Mouse (Mus musculus) thymus, postnatal 0 days (tissue): ENCODE measurements around the gene Mef2d. TPM values are rescaled to one million over a fixed set of nuclear protein-coding genes. Genes with fewer than 3 reads are reported as not detected.

Source experiments
- DNase-seq: peaks from one replicate; pipeline ENCODE4 v3.0.0-alpha.2; 2015; ENCODE audit warnings: low spot score
- polyA plus RNA-seq: library from polyadenylated mRNA; unstranded; fragments of >200 nt; fragmentation: Nextera tagmentation; extraction: Ambion mirVana; gene quantifications from 2 replicates; pipeline ENCODE4 v1.2.1, GENCODE M21; 2015

Mef2d gene
- polyA plus RNA-seq, 1 experiment from 2014 or later = 32.2 TPM

- no peak for DNase-seq
Observed at GRCm38 (mm10) chr3:88148776-88149509, 6.8 kb downstream of the Mef2d start.

- DNase-seq = no peak
Observed at GRCm38 (mm10) chr3:88149510-88149974, 7.4 kb downstream of the Mef2d start.

DNA sequence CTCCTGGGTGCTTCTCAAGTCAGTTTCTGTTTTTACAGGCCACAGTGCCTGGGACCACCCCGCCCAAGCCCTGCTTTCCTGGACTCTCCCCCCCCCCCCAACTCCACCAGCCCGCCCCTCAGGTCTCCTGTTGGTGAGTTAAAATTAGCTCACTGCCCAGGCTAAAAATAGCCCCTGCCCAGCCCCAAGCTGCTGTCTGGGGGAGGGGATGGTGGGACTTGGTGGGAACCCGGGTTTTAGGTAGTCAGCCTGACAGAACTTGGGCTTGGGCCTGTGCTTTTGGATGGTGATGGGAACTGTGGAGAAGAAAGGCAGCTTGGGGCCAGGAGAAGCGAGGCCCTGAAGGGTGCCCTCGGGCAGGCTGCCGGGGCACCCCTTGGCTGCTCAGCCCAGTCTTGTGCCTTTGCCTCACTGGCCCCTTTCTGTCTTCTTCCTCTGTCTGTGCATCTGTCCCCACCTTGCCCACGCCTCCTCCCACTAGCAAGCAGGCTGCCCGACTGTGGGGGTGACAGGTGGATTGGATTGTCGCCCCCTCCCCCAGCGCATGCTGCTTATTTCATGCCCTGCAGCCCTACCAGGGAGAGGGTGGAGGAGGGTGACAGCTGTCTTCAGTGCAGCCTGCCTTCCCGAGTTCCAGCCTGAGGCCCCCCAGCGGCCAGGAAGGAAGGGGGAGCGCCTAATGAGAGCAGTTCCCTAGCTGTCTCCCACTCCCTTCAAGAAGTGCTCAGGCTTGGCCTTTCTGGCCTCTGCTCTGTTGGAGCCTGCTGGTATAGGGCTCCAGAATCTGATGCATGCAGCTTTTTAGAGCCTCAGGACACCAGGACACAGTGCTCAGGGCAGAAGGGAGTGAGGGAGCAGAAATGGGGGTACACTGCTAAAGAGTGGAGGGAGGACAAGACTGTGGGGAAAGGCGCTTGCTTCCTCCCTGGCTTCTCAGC lies 8.2 kb downstream of the Mef2d start:
- peak; percentile 49 for DNase-seq

DNA sequence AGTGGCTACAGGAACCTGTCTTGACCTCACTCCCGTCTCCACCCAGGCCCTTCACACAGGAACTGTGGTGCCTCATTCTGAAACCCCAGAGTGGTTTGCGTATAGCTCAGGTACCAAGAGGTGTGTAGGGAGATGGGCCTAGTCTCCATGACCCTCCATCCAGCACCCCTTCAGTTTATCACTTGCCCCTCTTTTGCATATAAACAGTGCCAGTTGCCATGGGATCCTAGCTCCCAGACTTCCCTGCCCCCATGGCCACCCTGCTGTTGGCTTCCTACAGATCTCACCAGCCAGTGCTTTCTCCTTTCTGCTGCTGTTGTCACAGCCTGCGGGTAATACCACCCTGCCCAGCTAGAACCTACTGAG lies 8.8 kb downstream of the Mef2d start:
- no peak for DNase-seq

GRCm38 (mm10) chr3:88152056-88152455 lies 9.9 kb downstream of the Mef2d start:
- no peak for DNase-seq

DNA sequence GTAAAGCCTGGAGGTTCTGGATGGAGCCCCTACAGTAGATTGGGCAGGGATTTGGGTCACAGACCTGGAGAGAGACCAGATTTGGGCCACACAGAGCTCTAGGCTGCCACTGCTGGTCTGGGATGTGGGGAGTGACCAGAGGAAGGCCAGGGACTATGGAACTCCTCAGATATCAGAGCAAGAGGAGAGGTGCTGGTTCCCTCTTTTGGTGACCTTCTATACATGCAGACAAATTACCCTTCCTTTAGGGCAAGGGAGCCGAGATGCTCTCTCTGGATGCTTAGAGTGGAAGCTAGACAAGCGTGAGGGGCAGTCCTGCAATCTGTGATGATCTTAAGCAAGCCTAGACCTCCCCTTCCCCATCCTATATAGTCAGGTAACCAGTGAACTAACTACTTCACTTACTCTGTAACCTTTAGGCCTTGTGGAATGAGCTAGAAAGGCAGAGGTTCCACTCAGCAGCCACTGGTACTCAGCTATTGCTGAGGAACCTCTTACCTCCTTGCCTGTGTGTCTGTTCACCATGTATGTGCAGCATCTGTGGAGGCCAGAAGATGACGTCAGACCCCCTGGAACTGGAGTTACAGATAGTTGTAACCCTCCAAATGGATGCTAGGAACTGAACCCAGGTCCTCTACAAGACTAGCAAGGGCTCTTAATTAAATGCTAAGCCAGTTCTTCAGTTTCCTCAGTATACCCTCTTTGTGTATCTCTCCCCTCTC lies 11.3 kb downstream of the Mef2d start:
- DNase-seq = no peak

GRCm38 (mm10) chr3:88154236-88154635 lies 12.1 kb downstream of the Mef2d start:
- DNase-seq = no peak

- DNase-seq = no peak
Observed at GRCm38 (mm10) chr3:88156817-88157216, 14.6 kb downstream of the Mef2d start.

DNA sequence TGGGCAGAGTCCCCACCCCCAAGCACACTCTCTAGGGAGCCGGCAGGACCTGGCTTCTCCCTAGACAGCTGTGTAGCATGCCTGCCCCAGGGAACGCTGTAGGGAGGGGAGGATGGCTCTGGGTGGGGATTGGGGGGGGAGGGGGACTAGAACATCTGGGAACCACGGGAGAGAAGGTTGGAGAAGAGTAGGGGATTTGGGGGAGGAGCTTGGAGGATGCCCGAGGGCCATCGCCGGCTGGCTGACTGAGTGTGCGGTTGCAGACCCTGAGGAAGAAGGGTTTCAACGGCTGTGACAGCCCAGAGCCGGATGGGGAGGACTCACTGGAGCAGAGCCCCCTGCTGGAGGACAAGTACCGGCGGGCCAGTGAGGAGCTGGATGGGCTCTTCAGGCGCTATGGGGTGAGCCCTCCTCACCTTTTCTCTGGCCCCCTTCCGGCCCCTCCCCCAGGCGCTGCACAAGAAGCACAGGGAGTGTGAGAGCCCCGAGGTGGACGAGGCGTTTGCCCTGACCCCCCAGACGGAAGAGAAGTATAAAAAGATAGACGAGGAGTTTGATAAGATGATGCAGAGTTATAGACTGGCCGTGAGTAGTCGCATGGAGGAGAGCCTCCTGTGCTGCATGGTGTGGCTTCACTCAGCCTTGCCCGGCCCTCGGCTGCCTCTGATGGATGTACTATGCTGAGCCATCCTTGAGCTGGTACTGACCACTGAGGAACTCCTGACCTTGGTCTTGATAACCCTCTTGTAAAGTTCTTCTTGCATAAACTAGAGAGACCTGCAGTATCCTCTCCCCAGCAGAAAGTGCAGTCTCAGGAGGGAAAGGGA lies 15.8 kb downstream of the Mef2d start:
- DNase-seq = peak; percentile 75

DNA sequence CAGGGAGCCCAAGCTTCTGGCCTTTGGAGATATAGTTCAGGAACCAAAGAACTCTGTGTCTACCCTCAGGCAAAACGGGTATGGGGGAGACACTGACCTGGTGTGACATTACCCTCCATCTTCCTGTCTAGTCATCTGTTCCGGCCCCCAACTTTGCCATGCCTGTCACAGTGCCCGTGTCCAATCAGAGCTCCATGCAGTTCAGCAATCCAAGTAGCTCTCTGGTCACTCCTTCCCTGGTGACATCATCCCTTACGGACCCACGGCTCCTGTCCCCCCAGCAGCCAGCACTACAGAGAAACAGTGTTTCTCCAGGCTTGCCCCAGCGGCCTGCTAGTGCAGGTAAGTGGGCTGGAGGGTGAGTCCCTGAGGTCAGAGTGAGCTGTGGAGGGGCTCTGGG lies 16.8 kb downstream of the Mef2d start:
- no peak for DNase-seq

DNA sequence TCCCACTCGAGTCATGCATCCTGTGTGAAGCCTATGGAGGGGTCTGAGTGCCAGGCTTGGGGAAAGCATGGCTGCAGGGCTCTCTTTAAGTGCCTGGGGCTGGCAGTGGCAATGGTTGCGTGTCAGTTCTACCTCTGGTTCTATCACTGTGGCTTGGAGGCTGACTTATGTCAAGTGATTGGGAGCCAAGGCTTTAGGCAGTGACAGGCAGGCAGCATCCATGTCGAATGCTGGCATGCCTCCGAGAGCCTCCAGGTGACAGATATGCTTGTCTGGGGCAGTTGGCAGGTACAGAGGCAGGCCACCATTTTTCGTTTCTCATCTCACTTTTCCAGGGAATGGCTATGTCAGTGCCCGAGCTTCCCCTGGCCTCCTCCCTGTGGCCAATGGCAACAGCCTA lies 18.7 kb downstream of the Mef2d start:
- no peak for DNase-seq

DNA sequence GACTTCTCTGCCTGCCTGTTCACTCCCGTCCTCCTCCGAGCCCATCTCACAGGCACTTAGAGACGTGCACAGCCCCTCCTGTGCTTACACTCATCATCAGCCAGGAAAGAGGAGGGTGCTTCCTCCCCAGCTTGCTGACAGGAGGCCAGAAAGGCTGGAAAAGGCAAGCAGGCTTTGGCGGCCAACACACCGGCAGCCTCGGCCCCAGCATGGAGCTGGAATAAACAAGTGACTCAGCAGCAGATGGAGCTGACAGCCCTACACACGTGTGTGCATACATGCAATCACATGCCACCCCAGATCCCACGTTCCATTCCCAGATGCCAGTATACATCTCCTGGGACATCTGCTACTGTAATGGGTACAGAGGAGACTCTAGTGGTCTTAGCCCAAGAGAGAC lies 20.1 kb downstream of the Mef2d start:
- DNase-seq = no peak

DNA sequence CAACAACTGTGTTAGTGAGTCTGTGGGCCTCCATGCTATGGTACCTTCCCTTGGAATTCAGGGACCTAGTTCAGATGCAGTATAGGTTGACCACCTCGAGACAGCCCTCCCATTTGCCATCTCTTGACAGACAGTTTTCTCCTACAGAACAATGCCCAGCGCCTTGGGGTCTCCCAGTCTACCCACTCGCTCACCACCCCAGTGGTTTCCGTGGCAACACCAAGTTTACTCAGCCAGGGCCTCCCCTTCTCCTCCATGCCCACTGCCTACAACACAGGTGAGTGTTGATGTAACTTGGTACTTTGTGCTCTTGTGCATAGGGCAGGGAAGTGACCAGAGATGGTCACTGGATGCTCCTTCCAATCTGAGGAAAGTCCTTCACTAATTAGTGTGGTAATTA lies 20.6 kb downstream of the Mef2d start:
- no peak for DNase-seq

- DNase-seq = no peak
Observed at GRCm38 (mm10) chr3:88163847-88164246, 21.7 kb downstream of the Mef2d start.

GRCm38 (mm10) chr3:88164263-88164662 lies 22.1 kb downstream of the Mef2d start:
- no peak for DNase-seq

DNA sequence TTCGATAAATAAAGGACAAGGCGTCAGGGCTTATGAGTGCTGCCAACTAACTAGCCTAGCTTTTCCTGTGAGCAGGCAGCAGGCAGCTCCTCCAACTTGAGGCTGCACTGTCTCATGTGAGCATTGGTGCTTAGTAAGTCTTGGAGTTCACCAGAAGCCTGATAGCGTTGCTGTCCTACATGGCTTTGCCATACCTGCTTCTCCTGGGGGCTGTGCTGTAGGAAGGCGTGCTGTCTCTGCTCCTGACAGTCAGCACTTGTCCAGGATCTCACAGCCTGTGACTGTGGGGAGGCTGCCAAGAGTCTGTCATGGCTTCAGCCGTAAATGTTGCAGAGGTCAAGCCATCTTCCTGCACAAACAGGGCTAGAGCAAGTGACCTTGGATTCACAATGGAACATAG lies 23.9 kb downstream of the Mef2d start:
- DNase-seq = no peak

GRCm38 (mm10) chr3:88170361-88170760 lies 28.2 kb downstream of the Mef2d start:
- no peak for DNase-seq

GRCm38 (mm10) chr3:88172440-88172839 lies 30.3 kb downstream of the Mef2d start:
- DNase-seq = no peak

DNA sequence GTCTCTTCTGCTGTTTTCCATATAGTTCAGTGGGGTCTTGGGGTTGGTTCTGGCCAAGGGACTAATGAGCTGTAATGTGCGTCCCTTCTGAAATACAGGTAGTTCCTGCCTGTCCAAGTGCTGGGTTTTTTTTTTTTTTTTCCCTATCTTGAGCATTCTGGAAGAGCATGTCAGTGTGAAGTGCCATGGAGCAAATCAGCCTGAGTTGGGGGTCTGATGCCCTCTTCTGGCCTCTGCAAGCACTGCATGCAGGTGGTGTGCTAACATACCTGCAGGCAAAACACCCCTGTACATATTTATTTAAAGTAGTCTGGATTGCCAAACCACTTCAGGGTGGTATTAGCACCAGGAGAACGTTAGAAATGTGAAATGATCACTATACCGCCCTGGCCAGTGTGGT lies 31.2 kb downstream of the Mef2d start:
- DNase-seq = peak; percentile 54

GRCm38 (mm10) chr3:88174894-88175293 lies 32.7 kb downstream of the Mef2d start:
- DNase-seq = no peak

DNA sequence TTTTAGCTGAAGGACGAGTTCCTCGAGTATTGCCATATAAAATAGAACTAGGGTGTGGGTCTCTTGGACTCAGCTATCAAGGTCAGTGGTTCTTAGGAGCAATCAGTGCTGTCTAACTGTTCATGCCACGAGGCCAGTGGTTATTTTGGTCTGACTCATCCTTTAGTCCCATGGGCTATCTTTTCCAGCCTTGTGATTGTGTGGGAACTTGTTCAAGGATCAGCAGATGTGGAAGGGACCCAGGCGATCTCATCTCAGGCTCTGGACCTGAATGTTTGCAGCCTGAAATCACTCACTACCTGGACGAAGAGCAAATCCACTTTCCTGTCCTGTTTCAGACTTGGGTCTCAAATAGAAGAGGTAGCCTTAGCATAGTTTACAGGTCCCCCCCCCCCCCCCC lies 34.9 kb downstream of the Mef2d start:
- DNase-seq = no peak
